Mouse (Mus musculus) neural tube, embryonic 13.5 days (tissue): ENCODE measurements around the gene Rerg. TPM values are rescaled to one million over a fixed set of nuclear protein-coding genes. Genes with fewer than 3 reads are reported as not detected.
A peak's percentile ranks its signal among the peaks of the same experiment; 100 is the strongest.

Experiments
- ATAC-seq: fragments of 200-750 bp; cut with Nextera tagmentation; 2 replicates; pipeline ENCODE4 v1.8.0; 2017; ENCODE audit warnings: low read depth, mild to moderate bottlenecking, moderate TSS enrichment, moderate library complexity
- H3K27ac ChIP-seq: fragments of 300-500 bp; sonication (generic); replicated peaks from 2 replicates; pipeline ENCODE4 v1.5.1; 2015; ENCODE audit warnings: moderate library complexity, mild to moderate bottlenecking, inconsistent platforms
- H3K27me3 ChIP-seq: fragments of 300-500 bp; sonication (generic); 2 replicates; pipeline ENCODE4 v1.6.1; 2015; ENCODE audit warnings: mild to moderate bottlenecking, inconsistent platforms
- H3K36me3 ChIP-seq: fragments of 300-500 bp; sonication (generic); 2 replicates; pipeline ENCODE4 v1.6.1; 2015; ENCODE audit warnings: mild to moderate bottlenecking, inconsistent platforms
- H3K4me1 ChIP-seq: fragments of 300-500 bp; sonication (generic); replicated peaks from 2 replicates; pipeline ENCODE4 v1.6.1; 2015; ENCODE audit warnings: inconsistent platforms
- H3K4me2 ChIP-seq: fragments of 300-500 bp; sonication (generic); 2 replicates; pipeline ENCODE4 v1.6.1; 2015; ENCODE audit warnings: inconsistent platforms, mild to moderate bottlenecking, moderate library complexity
- H3K4me3 ChIP-seq: fragments of 300-500 bp; sonication (generic); 2 replicates; pipeline ENCODE4 v1.5.1; 2015; ENCODE audit warnings: mild to moderate bottlenecking, inconsistent platforms
- H3K9ac ChIP-seq: fragments of 300-500 bp; sonication (generic); 2 replicates; pipeline ENCODE4 v1.6.1; 2015; ENCODE audit warnings: moderate library complexity, mild to moderate bottlenecking, inconsistent platforms
- H3K9me3 ChIP-seq: fragments of 300-500 bp; sonication (generic); 2 replicates; pipeline ENCODE4 v1.6.1; 2016; ENCODE audit warnings: inconsistent platforms
- WGBS: fragments of 180-500 bp; shearing (Covaris S2); methylation state at CpG from one replicate; pipeline ENCODE4 v1.1.7; 2015; 5-methylcytosine and 5-hydroxymethylcytosine counted together
- polyA plus RNA-seq: library from polyadenylated mRNA; unstranded; fragments of >200 nt; fragmentation: Nextera tagmentation; extraction: Ambion mirVana; gene quantifications from 2 replicates; pipeline ENCODE4 v1.2.1, GENCODE M21; 2015

Gene Rerg
- polyA plus RNA-seq, 1 experiment from 2014 or later = 2.7 TPM

DNA sequence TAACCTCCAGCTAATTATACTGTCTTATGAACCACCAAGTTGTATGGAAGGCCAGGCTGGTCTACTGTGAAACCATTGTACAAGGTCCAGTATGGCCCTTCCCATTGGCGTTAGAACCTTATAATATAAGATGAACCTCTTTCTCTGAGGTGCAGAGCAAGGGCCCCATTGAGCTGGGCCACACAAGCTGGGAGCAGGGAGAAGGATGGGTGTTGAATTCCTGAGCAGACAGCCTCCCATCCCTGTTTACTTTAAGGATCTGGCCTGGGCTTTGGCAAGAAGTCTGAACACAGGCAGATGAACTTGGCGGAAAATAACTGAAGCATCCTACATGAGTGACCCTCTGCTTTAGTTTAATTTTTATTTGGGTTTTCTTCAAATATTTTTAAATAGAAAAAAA lies 75.8 kb downstream of the Rerg start:
- Histone ChIP-seq H3K27me3 (no peaks in the 10 kb centered on the region), H3K9me3 (no peaks in the 10 kb centered on the region), H3K4me3 (no peak overlapping the region), H3K27ac (no peak overlapping the region), H3K9ac (no peak overlapping the region), H3K4me2 (no peak overlapping the region), H3K36me3 (no peaks in the 10 kb centered on the region), H3K4me1 (no peaks in the 10 kb centered on the region)
- ATAC-seq = no peak
- WGBS = 82% methylated on average over 2 of the region's 2 CpGs

DNA sequence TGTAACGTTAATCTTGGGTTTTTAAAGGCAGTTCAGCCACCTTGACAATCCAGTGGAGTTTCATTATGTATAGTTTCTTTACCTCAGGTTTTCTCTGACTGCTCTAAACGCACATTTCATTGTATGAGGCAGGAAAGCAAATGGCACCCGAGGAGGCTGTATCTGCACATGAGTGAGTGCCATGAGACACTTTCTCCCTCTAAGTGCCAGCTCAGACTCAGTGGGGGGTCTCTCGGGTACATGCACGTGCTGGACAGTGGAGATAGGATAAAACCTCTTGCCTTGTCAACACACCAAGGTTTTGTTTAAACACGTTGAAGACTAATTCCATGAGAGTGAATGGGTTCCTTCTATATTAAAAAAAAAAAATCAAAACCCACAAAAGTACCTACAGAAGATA lies 81.8 kb downstream of the Rerg start:
- no peak overlapping the region for H3K9ac ChIP-seq
- H3K4me2 ChIP-seq = no peak overlapping the region
- no peak for ATAC-seq
- no peaks in the 10 kb centered on the region for H3K36me3 ChIP-seq
- H3K27ac ChIP-seq = peak overlapping the region; percentile 46; the same call in 1 of the 2 replicates
- H3K4me1 ChIP-seq = 0 out of 2 replicates have a peak, but pooled peaks cover 5% of the 10 kb centered on the region
- WGBS = 59% methylated on average over 6 of the region's 6 CpGs
- H3K4me3 ChIP-seq = no peak overlapping the region
- no peaks in the 10 kb centered on the region for H3K27me3 ChIP-seq
- H3K9me3 ChIP-seq = no peaks in the 10 kb centered on the region

DNA sequence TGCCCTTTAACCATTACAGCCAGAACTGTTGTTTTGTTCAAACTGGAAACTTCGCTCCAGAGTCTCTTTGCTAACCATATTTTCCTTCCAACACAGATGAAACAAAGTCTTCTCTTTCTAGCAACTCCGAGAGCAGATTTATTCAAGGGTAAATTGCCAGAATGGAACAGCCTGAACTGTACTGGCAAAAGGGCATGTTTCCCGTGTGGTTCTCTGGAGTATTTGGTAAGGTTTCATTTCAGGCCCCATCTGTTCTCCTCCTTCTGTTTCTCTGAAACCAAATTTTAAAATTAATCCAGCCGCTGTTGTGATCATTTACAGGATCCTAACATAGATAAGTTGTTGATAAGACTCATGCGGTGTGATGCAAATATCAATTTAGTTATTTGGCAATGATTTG lies 82.3 kb downstream of the Rerg start:
- Histone ChIP-seq H3K9me3 (0 out of 2 replicates have a peak, but pooled peaks cover 2% of the 10 kb centered on the region), H3K36me3 (no peaks in the 10 kb centered on the region), H3K4me1 (0 out of 2 replicates have a peak, but pooled peaks cover 5% of the 10 kb centered on the region), H3K9ac (no peak overlapping the region), H3K4me3 (no peak overlapping the region), H3K27ac (no peak overlapping the region), H3K27me3 (no peaks in the 10 kb centered on the region), H3K4me2 (no peak overlapping the region)
- no peak for ATAC-seq
- WGBS = 74% methylated on average over 5 of the region's 5 CpGs

DNA sequence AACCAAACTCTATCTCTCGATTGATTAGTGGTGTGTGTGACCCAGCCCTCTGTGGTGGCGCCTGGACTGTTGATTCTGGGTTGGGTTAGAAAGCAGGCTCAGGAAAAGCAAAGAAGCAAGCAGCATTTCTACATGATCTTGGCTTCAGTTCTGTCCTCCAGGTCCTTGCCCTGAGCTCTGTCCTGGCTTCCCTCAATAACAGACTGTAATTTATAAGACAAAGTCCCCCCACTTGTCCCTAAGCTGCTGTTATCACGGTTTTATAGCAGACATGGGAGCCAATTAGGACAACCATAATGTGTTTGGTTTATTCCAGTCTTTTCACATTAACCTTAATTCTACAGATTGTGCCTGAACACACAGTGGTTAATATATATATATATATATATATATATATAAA lies 82.8 kb downstream of the Rerg start:
- ATAC-seq = no peak
- no peak overlapping the region for H3K4me3 ChIP-seq
- WGBS = 69% methylated on average over 3 of the region's 3 CpGs
- H3K4me1 ChIP-seq = 0 out of 2 replicates have a peak, but pooled peaks cover 5% of the 10 kb centered on the region
- H3K4me2 ChIP-seq = no peak overlapping the region
- H3K9me3 ChIP-seq = 0 out of 2 replicates have a peak, but pooled peaks cover 5% of the 10 kb centered on the region
- H3K36me3 ChIP-seq = no peaks in the 10 kb centered on the region
- H3K27me3 ChIP-seq = no peaks in the 10 kb centered on the region
- H3K27ac ChIP-seq = no peak overlapping the region; the same call in 1 of the 2 replicates
- H3K9ac ChIP-seq = no peak overlapping the region

DNA sequence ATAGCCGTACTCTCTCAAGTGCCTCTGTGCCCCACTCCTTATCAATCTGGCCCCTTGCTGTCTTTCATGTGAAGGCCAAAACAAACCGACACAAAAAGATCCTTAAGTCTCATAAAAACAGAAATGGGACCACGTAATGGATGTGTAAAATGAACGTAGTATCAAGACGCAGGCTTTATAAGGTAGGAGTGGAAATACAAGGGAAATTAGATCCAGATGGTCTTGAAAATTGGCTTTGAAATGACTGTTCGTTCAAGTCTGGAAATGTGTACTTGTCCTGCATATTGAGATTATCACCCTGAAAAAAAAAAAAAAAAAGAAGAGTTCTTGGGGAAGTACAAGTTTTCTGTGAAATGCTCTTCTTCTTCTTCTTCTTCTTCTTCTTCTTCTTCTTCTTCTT lies 90.6 kb downstream of the Rerg start:
- H3K9me3 ChIP-seq = 0 out of 2 replicates have a peak, but pooled peaks cover 5% of the 10 kb centered on the region
- WGBS = 84% methylated on average over 6 of the region's 6 CpGs

DNA sequence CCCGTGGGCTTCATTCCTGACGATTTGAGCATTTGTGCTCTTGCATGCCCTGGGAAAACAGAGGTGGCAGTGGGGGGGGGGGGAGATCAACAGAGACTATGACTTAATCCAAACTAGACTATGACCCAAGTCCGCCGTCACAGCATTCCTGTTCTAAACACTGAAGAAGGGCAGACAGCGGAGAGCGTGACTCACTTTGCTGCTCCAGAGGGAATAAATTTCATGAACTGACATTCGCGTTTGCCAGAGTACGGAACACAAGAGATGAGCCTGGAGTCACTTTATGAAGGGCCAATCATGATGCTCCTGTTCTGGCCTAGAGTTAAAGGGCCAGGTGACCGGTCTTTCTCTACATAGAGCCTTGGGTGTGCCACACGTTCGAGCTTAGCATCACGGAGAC lies 93.6 kb downstream of the Rerg start:
- Histone ChIP-seq H3K4me3 (no peak overlapping the region), H3K36me3 (no peaks in the 10 kb centered on the region), H3K4me2 (no peak overlapping the region), H3K27ac (no peak overlapping the region), H3K9ac (no peak overlapping the region), H3K4me1 (no peaks in the 10 kb centered on the region), H3K9me3 (no peaks in the 10 kb centered on the region), H3K27me3 (no peaks in the 10 kb centered on the region)
- ATAC-seq = no peak
- 87% methylated on average over 13 of the region's 13 CpGs for WGBS

More for the DNA sequence above, 90.6 kb downstream of the Rerg start:
- no peak for ATAC-seq
- Histone ChIP-seq H3K27me3 (no peaks in the 10 kb centered on the region), H3K4me1 (no peaks in the 10 kb centered on the region), H3K4me3 (no peak overlapping the region), H3K27ac (no peak overlapping the region), H3K36me3 (no peaks in the 10 kb centered on the region), H3K4me2 (no peak overlapping the region), H3K9ac (no peak overlapping the region)

DNA sequence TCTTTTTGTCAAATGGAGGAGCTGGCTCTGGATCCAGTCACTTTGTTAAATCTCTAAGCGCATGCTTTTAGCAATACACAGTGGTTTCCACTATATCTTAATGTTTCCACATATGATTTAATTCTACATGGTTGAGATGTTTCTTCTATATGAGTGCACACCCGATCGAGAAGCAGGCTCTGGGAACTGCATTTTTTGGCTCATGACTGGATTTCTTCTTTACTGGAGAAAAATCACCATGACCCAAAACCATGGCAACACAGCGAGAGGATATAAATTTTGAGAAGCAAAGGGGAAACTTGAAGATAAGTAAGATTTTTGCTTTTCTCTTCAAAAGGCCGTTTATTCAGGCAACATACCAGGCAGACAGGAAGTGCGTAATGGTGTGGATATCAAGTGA lies 94.1 kb downstream of the Rerg start:
- Histone ChIP-seq H3K4me2 (no peak overlapping the region), H3K4me1 (no peaks in the 10 kb centered on the region), H3K4me3 (no peak overlapping the region), H3K27me3 (no peaks in the 10 kb centered on the region), H3K27ac (no peak overlapping the region), H3K9ac (no peak overlapping the region), H3K36me3 (no peaks in the 10 kb centered on the region), H3K9me3 (no peaks in the 10 kb centered on the region)
- WGBS = 75% methylated on average over 6 of the region's 6 CpGs
- ATAC-seq = no peak

DNA sequence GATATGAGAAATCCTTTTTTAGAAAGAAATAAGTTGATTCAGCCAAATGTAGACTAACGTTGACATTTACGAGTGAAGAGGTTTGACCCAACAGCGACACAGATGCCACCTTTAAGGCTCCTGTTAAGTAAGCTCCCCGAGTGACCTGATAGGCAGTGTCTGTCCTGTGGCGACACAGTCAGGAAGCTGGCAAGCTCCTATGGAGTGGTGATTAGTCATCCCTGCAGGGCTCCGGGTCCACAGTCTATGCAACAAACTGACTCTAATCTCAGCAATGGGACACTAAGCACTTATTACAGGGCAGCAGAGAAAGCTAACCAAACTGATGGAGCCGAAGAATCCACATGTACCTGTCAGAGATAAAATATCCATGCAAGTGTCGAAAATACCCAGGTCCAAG lies 98.0 kb downstream of the Rerg start:
- H3K4me3 ChIP-seq = no peak overlapping the region
- H3K4me1 ChIP-seq = no peaks in the 10 kb centered on the region
- no peak overlapping the region for H3K9ac ChIP-seq
- no peaks in the 10 kb centered on the region for H3K9me3 ChIP-seq
- H3K36me3 ChIP-seq = no peaks in the 10 kb centered on the region
- H3K4me2 ChIP-seq = no peak overlapping the region
- ATAC-seq = no peak
- no peaks in the 10 kb centered on the region for H3K27me3 ChIP-seq
- WGBS = 74% methylated on average over 8 of the region's 8 CpGs
- H3K27ac ChIP-seq = no peak overlapping the region

DNA sequence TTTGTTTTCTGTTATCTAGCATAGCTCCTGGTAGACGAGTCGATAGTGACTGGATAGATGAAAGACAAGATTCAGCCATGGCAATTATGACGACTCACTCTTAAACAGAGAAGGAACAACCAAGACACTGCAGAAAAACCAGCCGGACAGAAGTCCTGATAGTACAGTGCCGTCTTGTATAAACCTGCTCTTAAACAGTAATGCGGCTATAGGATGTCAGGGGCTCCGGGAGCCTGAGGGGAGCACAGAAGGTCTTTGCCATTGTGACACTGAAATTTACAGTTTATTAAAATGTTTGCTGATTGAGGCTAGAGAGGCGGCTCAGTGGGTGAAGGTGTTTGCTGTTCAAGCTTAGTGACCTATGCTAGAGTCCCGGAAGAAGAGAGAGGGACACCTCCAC lies 98.8 kb downstream of the Rerg start:
- Histone ChIP-seq H3K36me3 (no peaks in the 10 kb centered on the region), H3K4me1 (no peaks in the 10 kb centered on the region), H3K4me2 (no peak overlapping the region), H3K27ac (no peak overlapping the region), H3K9ac (no peak overlapping the region), H3K27me3 (no peaks in the 10 kb centered on the region), H3K4me3 (no peak overlapping the region), H3K9me3 (no peaks in the 10 kb centered on the region)
- 90% methylated on average over 9 of the region's 9 CpGs for WGBS
- no peak for ATAC-seq

DNA sequence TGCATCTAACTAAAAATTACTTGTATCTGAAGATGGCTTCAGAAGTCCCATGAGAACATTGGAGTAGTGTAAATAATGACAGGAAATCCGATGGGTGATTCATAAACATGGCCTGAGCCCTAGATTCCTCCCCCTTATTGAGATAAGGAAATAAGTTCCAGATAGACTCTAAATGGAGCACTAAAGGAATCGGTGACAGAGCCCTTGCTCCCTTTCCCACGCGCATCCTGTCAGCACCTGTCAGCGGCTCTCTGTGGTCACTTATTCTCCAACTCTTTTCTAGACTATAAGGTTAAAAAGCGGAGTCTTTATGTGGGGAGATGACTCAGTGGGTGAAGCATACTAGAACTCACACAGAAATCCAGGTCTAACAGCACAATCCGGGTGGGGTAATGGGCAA lies 104.8 kb downstream of the Rerg start:
- H3K9me3 ChIP-seq = no peaks in the 10 kb centered on the region
- no peak overlapping the region for H3K4me3 ChIP-seq
- no peak overlapping the region for H3K27ac ChIP-seq
- no peak overlapping the region for H3K4me2 ChIP-seq
- H3K4me1 ChIP-seq = peaks cover 16% of the 10 kb centered on the region
- no peak overlapping the region for H3K9ac ChIP-seq
- H3K36me3 ChIP-seq = no peaks in the 10 kb centered on the region
- H3K27me3 ChIP-seq = no peaks in the 10 kb centered on the region
- WGBS = 83% methylated on average over 7 of the region's 7 CpGs
- no peak for ATAC-seq

DNA sequence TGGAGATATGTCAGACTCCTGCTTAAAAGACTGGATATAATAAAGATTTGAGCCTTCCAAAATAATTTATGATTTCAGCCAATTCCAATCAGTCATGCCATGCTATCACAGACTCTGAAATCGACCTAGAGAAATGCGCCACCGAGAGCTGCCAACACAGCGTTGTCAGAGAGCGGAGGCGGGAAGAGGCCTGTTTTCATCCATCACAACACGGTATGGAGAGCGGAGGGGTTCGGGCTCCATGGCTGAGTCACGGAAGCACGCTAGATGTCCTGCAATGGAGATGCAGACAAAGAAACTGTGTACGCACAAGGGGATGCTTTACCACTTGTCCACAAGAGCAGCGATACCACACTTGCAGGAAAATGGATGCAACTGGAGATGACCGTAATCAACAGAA lies 105.5 kb downstream of the Rerg start:
- Histone ChIP-seq H3K4me2 (no peak overlapping the region), H3K4me3 (no peak overlapping the region), H3K27ac (peak overlapping the region; percentile 52), H3K9ac (no peak overlapping the region), H3K27me3 (no peaks in the 10 kb centered on the region), H3K4me1 (peaks cover 17% of the 10 kb centered on the region), H3K9me3 (no peaks in the 10 kb centered on the region), H3K36me3 (no peaks in the 10 kb centered on the region)
- ATAC-seq = peak; percentile 32; the same call in 1 of the 2 replicates
- 82% methylated on average over 14 of the region's 14 CpGs for WGBS

DNA sequence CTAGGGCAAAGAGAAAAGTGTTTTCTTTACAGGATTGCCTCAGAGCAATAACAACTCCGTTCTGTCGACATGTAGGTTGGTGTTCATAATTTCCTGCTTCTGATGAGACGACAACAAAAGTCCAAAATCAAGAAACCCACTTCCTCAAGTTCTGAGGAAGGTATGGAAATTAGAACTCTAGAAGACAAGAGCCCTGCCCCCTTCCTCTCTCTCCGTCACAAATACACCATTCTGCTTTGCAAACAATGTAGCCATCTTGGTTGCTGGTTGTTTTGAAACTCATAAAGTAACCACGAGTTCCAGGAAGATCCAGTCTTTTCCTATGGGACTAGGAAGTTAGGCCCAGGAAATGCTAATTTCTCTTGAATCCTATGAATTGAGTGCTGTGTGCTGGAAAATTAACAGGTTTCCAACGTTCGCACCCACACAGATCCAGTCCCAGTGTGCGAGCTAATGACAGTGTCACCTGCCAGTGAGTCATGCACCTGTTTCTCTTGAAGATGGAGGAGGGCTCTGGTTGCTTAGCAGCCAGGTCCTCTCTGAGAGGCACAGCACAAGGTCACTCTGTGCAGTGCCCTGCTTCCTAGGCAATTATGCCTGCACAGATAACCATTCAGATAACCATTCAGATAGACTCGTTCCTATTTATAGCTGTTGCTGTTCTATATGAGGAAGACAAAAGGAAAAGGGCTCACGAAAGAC lies 106.9 kb downstream of the Rerg start:
- H3K4me2 ChIP-seq = no peak overlapping the region
- no peak overlapping the region for H3K4me3 ChIP-seq
- 66% methylated on average over 10 of the region's 10 CpGs for WGBS
- no peaks in the 10 kb centered on the region for H3K9me3 ChIP-seq
- no peaks in the 10 kb centered on the region for H3K36me3 ChIP-seq
- H3K9ac ChIP-seq = no peak overlapping the region
- peaks cover 17% of the 10 kb centered on the region for H3K4me1 ChIP-seq
- ATAC-seq = peak; percentile 50; the same call in 1 of the 2 replicates
- no peaks in the 10 kb centered on the region for H3K27me3 ChIP-seq
- H3K27ac ChIP-seq = no peak overlapping the region
